Mouse (Mus musculus): ENCODE data around the gene Fam173a. TPM values are rescaled to one million over a fixed set of nuclear protein-coding genes. Genes with fewer than 3 reads are reported as not detected.
"Not testable (repeated sequence)": the region's sequence is repeated elsewhere in the genome, so short reads cannot be mapped to it uniquely, and the experiment has no call there.

The Fam173a gene
- polyA plus RNA-seq, 1 experiment: 26.0 TPM

DNA sequence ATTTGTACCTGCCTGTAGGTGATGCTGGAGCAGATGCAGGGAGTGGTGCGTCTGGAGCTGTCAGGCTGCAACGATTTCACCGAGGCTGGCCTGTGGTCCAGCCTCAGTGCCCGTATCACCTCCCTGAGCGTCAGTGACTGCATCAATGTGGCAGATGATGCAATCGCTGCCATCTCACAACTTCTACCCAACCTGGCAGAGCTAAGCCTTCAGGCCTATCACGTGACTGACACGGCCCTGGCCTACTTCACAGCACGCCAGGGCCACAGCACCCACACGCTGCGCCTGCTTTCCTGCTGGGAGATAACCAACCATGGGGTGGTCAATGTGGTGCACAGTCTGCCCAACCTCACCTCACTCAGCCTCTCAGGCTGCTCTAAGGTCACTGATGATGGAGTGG, 25.0 kb upstream of the Fam173a start:
- no peaks in the 10 kb centered on the region for H3K27me3 ChIP-seq (ENCODE audit: control insufficient read depth, insufficient read depth, low read length, poor library complexity, severe bottlenecking)
- TF ChIP-seq EP300 (IDR thresholded peaks at IDR 0.05; ENCODE audit: insufficient read depth, low read depth, low read length) (no peak), POLR2A (IDR thresholded peaks at IDR 0.05; ENCODE audit: insufficient read depth, low read length) (no peak), CTCF (IDR thresholded peaks at IDR 0.05; ENCODE audit: low read depth, low read length) (no peak)

DNA sequence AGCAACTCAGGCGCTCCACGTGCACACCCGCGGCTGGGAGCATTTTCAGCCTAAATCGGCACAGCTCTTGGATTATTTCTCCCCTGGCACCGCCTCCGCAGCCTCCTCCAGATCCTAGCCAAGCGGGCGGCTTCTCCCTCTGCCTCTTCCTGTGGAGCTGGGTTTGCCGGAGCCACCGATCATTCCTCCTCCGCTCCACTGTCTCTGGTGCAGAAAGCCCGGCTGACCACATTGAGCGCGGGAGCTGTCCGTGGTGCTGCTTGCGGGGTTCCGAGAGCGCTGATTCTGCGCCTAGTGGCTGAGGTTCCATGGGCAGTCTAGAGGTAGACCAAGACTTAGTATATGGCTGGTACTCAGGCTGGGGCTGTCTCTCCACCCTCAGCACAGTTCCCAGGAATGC, 20.8 kb upstream of the Fam173a start:
- no peak overlapping the region for H3K9ac ChIP-seq (ENCODE audit: low read depth, poor library complexity, severe bottlenecking)
- TF ChIP-seq EP300 (IDR thresholded peaks at IDR 0.05; ENCODE audit: insufficient read depth, low read depth, low read length) (no peak), CTCF (IDR thresholded peaks at IDR 0.05; ENCODE audit: low read depth, low read length) (peak; percentile 40)
- H3K4me1 ChIP-seq (ENCODE audit: control insufficient read depth, insufficient read depth, low read length): no peaks in the 10 kb centered on the region
- no peaks in the 10 kb centered on the region for H3K9me3 ChIP-seq (replicated peaks; ENCODE audit: control insufficient read depth, insufficient read depth, low read length, poor library complexity, severe bottlenecking)
- no peak overlapping the region for H3K27ac ChIP-seq (ENCODE audit: insufficient read depth, low read length)
- H3K27me3 ChIP-seq (ENCODE audit: control insufficient read depth, insufficient read depth, low read length, poor library complexity, severe bottlenecking): no peaks in the 10 kb centered on the region
- no peaks in the 10 kb centered on the region for H3K36me3 ChIP-seq (ENCODE audit: control insufficient read depth, insufficient read depth, low read length, poor library complexity, severe bottlenecking)
- H3K4me3 ChIP-seq (ENCODE audit: low read depth, low read length): no peak overlapping the region

More for the DNA sequence above, 25.0 kb upstream of the Fam173a start:
- Histone ChIP-seq H3K36me3 (ENCODE audit: control insufficient read depth, insufficient read depth, low read length, poor library complexity, severe bottlenecking) (no peaks in the 10 kb centered on the region), H3K27ac (ENCODE audit: insufficient read depth, low read length) (no peak overlapping the region), H3K4me3 (ENCODE audit: low read depth, low read length) (no peak overlapping the region), H3K4me1 (ENCODE audit: control insufficient read depth, insufficient read depth, low read length) (no peaks in the 10 kb centered on the region), H3K9me3 (replicated peaks; ENCODE audit: control insufficient read depth, insufficient read depth, low read length, poor library complexity, severe bottlenecking) (no peaks in the 10 kb centered on the region), H3K9ac (ENCODE audit: low read depth, poor library complexity, severe bottlenecking) (no peak overlapping the region)

GRCm38 (mm10) chr17:25810890-25811289, 18.2 kb upstream of the Fam173a start:
- no peaks in the 10 kb centered on the region for H3K36me3 ChIP-seq (ENCODE audit: control insufficient read depth, insufficient read depth, low read length, poor library complexity, severe bottlenecking)
- no peak overlapping the region for H3K4me3 ChIP-seq (ENCODE audit: low read depth, low read length)
- H3K9ac ChIP-seq (ENCODE audit: low read depth, poor library complexity, severe bottlenecking): no peak overlapping the region
- no peaks in the 10 kb centered on the region for H3K27me3 ChIP-seq (ENCODE audit: control insufficient read depth, insufficient read depth, low read length, poor library complexity, severe bottlenecking)
- no peaks in the 10 kb centered on the region for H3K9me3 ChIP-seq (replicated peaks; ENCODE audit: control insufficient read depth, insufficient read depth, low read length, poor library complexity, severe bottlenecking)
- H3K27ac ChIP-seq (ENCODE audit: insufficient read depth, low read length): no peak overlapping the region
- H3K4me1 ChIP-seq (ENCODE audit: control insufficient read depth, insufficient read depth, low read length): no peaks in the 10 kb centered on the region
- TF ChIP-seq EP300 (IDR thresholded peaks at IDR 0.05; ENCODE audit: insufficient read depth, low read depth, low read length): no peak
- no peak for TF ChIP-seq CTCF (IDR thresholded peaks at IDR 0.05; ENCODE audit: low read depth, low read length)
- no peak for TF ChIP-seq POLR2A (IDR thresholded peaks at IDR 0.05; ENCODE audit: insufficient read depth, low read length)

DNA sequence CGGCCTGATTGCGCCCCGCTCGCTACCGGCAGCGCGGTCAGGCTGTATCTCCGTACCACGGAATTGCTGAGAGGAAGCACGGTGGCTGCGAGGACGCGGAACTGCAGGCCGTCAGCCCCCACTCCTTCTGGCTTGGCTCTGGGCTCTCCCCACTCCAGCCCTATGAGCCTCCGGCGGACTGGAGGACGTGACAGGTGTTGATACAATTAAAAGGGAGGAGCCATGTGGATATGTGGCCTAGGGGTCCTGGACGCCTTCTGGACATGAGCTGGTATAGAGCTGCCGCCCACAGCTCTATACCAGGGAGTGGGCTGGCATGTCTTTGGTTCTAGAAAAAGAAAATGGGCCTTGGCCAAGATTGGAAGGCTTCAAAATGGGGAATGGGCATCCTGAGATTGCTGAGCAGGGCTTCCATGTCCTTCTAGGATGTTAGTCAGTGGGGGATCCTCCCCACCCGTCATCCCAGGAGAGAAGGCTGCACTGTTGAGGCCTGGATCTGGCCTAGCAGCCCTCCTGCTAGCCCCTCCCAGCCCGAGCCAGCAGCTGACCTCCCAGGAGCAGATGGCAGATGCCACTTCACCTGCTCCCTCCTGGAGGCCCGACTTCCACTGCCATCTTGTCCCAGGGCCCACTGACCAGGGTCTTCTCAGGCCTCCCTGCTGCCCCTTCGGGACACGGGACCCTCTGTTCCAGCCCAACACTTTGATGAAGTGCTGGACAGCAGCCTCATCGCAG, 17.1 kb upstream of the Fam173a start:
- H3K27ac ChIP-seq (ENCODE audit: insufficient read depth, low read length): no peak overlapping the region
- H3K27me3 ChIP-seq (ENCODE audit: control insufficient read depth, insufficient read depth, low read length, poor library complexity, severe bottlenecking): no peaks in the 10 kb centered on the region
- no peak for TF ChIP-seq CTCF (IDR thresholded peaks at IDR 0.05; ENCODE audit: low read depth, low read length)
- H3K4me1 ChIP-seq (ENCODE audit: control insufficient read depth, insufficient read depth, low read length): no peaks in the 10 kb centered on the region
- peak overlapping the region; percentile 84 for H3K4me3 ChIP-seq (ENCODE audit: low read depth, low read length)
- H3K36me3 ChIP-seq (ENCODE audit: control insufficient read depth, insufficient read depth, low read length, poor library complexity, severe bottlenecking): no peaks in the 10 kb centered on the region
- H3K9ac ChIP-seq (ENCODE audit: low read depth, poor library complexity, severe bottlenecking): peak overlapping the region; percentile 73
- no peaks in the 10 kb centered on the region for H3K9me3 ChIP-seq (replicated peaks; ENCODE audit: control insufficient read depth, insufficient read depth, low read length, poor library complexity, severe bottlenecking)

GRCm38 (mm10) chr17:25808789-25809605, 16.3 kb upstream of the Fam173a start, which contains the start of gene Fbxl16:
Gene Fbxl16, plus strand, starts transcription at chr17:25809085.
- no peaks in the 10 kb centered on the region for H3K36me3 ChIP-seq (ENCODE audit: control insufficient read depth, insufficient read depth, low read length, poor library complexity, severe bottlenecking)
- no peaks in the 10 kb centered on the region for H3K4me1 ChIP-seq (ENCODE audit: control insufficient read depth, insufficient read depth, low read length)
- H3K27me3 ChIP-seq (ENCODE audit: control insufficient read depth, insufficient read depth, low read length, poor library complexity, severe bottlenecking): no peaks in the 10 kb centered on the region
- no peaks in the 10 kb centered on the region for H3K9me3 ChIP-seq (replicated peaks; ENCODE audit: control insufficient read depth, insufficient read depth, low read length, poor library complexity, severe bottlenecking)
- H3K9ac ChIP-seq (ENCODE audit: low read depth, poor library complexity, severe bottlenecking): peak within 1 kb of the TSS; percentile 73
- H3K4me3 ChIP-seq (ENCODE audit: low read depth, low read length): peak within 1 kb of the TSS; percentile 84
- H3K27ac ChIP-seq (ENCODE audit: insufficient read depth, low read length): no peak within 1 kb of the TSS
- TF ChIP-seq EP300 (IDR thresholded peaks at IDR 0.05; ENCODE audit: insufficient read depth, low read depth, low read length): peak; percentile 19; the same call in 1 of the 2 replicates
- no peak for TF ChIP-seq POLR2A (IDR thresholded peaks at IDR 0.05; ENCODE audit: insufficient read depth, low read length)
- TF ChIP-seq CTCF (IDR thresholded peaks at IDR 0.05; ENCODE audit: low read depth, low read length): no peak

DNA sequence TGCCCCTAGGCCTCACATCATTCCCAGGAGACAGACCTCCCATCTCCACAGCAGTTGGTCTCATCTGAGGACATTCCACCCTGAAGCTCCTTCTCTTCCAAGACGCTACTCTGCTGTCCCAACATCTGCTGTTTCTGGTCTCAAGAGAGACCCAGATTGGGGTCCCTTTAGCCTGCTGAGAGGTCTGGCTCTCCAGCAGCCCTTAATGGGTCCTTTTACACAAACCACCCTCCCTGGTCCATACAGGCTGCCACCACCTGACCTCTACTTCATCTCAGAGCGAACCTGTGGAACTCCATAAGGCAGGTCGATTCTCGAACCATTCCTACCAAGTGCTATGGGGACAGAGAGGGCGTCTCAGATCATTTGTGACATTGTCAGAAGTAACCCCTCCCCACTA, 15.3 kb upstream of the Fam173a start:
- Histone ChIP-seq H3K27me3 (ENCODE audit: control insufficient read depth, insufficient read depth, low read length, poor library complexity, severe bottlenecking) (no peaks in the 10 kb centered on the region), H3K4me1 (ENCODE audit: control insufficient read depth, insufficient read depth, low read length) (no peaks in the 10 kb centered on the region), H3K9me3 (replicated peaks; ENCODE audit: control insufficient read depth, insufficient read depth, low read length, poor library complexity, severe bottlenecking) (no peaks in the 10 kb centered on the region), H3K4me3 (ENCODE audit: low read depth, low read length) (no peak overlapping the region), H3K9ac (ENCODE audit: low read depth, poor library complexity, severe bottlenecking) (peak overlapping the region; percentile 73; the same call in 1 of the 2 replicates), H3K27ac (ENCODE audit: insufficient read depth, low read length) (no peak overlapping the region), H3K36me3 (ENCODE audit: control insufficient read depth, insufficient read depth, low read length, poor library complexity, severe bottlenecking) (no peaks in the 10 kb centered on the region)
- TF ChIP-seq POLR2A (IDR thresholded peaks at IDR 0.05; ENCODE audit: insufficient read depth, low read length) (no peak), EP300 (IDR thresholded peaks at IDR 0.05; ENCODE audit: insufficient read depth, low read depth, low read length) (no peak), CTCF (IDR thresholded peaks at IDR 0.05; ENCODE audit: low read depth, low read length) (no peak)

DNA sequence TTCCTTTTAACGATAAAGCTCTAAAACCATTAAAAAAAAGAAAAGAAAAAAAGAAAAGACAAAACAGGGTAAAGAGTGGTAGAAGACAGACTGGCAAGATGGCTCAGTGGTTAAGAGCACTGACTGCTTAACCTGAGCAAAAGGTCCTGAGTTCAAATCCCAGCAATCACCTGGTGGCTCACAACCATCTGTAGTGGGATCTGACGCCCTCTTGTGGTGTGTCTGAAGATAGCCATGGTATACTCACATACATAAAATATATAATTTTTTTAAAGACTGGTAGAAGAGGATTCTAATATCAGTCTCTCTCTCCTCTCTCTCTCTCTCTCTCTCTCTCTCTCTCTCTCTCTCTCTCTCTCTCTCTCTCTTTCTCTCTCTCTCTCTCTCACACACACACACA, 14.8 kb upstream of the Fam173a start:
- H3K36me3 ChIP-seq (ENCODE audit: control insufficient read depth, insufficient read depth, low read length, poor library complexity, severe bottlenecking); H3K9me3 ChIP-seq (replicated peaks; ENCODE audit: control insufficient read depth, insufficient read depth, low read length, poor library complexity, severe bottlenecking); H3K9ac ChIP-seq (ENCODE audit: low read depth, poor library complexity, severe bottlenecking); H3K4me1 ChIP-seq (ENCODE audit: control insufficient read depth, insufficient read depth, low read length); H3K4me3 ChIP-seq (ENCODE audit: low read depth, low read length); H3K27ac ChIP-seq (ENCODE audit: insufficient read depth, low read length); H3K27me3 ChIP-seq (ENCODE audit: control insufficient read depth, insufficient read depth, low read length, poor library complexity, severe bottlenecking): not testable (repeated sequence)
